ENCODE assay signal across 9 mouse cellular contexts in the genomic region with DNA sequence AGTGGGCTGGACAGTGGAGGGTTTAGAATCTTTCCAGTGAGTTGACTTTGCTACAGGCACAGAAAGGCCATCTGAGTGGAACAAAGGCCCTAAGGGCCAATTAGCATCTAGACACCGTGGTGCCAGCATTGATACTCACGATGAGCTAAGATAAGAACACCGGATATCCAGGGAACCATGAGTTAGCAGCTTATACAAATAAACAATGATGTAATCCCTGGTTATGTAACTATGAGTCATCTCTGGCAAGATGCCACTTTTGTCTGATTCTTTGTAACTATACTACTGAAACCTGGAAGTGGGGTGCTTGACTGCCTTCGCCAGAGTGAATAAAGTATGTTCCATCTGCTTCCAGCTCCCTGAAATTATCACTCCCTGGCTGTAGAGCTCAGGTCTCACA.
DNase-seq lines count a peak whose midpoint lies in the region; ATAC-seq and TF ChIP-seq lines count a peak whose summit lies in the region.
"Had no signal": no experiment of that assay in that cellular context is flagged by ENCODE, and none has a peak within 500 bp of the region (broad histone marks: within the 10 kb centered on the region; RNA-seq: fewer than 3 reads in every experiment).

No protein-coding gene starts in this region.

- H3K27ac ChIP-seq in small intestine, adult 2 months (ENCODE audit: insufficient read depth, low read depth, low read length): peak overlapping the region; percentile 40
- no peak overlapping the region for H3K27ac ChIP-seq in forebrain, embryonic 16.5 days (ENCODE audit: low read length)
- H3K27ac ChIP-seq: neural tube, embryonic 13.5 days had no signal

- no peak for TF ChIP-seq POLR2A in small intestine, adult 2 months (IDR thresholded peaks at IDR 0.05; ENCODE audit: low read depth, low read length)

- no peak overlapping the region for H3K4me2 ChIP-seq in forebrain, embryonic 16.5 days (ENCODE audit: low read length)
- H3K4me2 ChIP-seq: neural tube, embryonic 13.5 days had no signal

- no peak overlapping the region for H3K4me3 ChIP-seq in small intestine, adult 2 months (ENCODE audit: low read depth, low read length)
- H3K4me3 ChIP-seq in forebrain, embryonic 16.5 days (replicated peaks; ENCODE audit: low read length): no peak overlapping the region
- H3K4me3 ChIP-seq: neural tube, embryonic 13.5 days had no signal

- 25% methylated on average over 4 of the region's 4 CpGs for WGBS in small intestine, adult 2 months
- 15% methylated on average over 4 of the region's 4 CpGs for WGBS in forebrain, embryonic 16.5 days

- TF ChIP-seq CTCF in small intestine, adult 2 months (IDR thresholded peaks at IDR 0.05; ENCODE audit: extremely low read depth, insufficient read length, insufficient replicate concordance, low read depth, low read length): no peak

- DNase-seq in cerebellum, postnatal 4 days (ENCODE audit: low spot score in 2 of 2): no peak
- peak; percentile 11 for DNase-seq in retina, adult 2 months (ENCODE audit: low read depth, low spot score)
- no peak for DNase-seq in retina, embryonic 14.5 days (ENCODE audit: low spot score)
- DNase-seq in heart, adult 8-10 months (ENCODE audit: low spot score): peak; percentile 80
- peak; percentile 38 to 49 for DNase-seq in kidney, postnatal 25 days

- peak; percentile 80 for ATAC-seq in cerebellum, adult (ENCODE audit: insufficient number of reproducible peaks, low FRiP score, low TSS enrichment)
- no peak for ATAC-seq in forebrain, embryonic 16.5 days

- H3K9me3 ChIP-seq in forebrain, embryonic 16.5 days (ENCODE audit: control insufficient read depth, low read length): no peaks in the 10 kb centered on the region
- H3K9me3 ChIP-seq: neural tube, embryonic 13.5 days had no signal

- H3K27me3 ChIP-seq in small intestine, adult 2 months (ENCODE audit: control insufficient read depth, insufficient read depth, low read length): no peaks in the 10 kb centered on the region
- no peaks in the 10 kb centered on the region for H3K27me3 ChIP-seq in forebrain, embryonic 16.5 days (replicated peaks; ENCODE audit: control insufficient read depth, insufficient read depth, low read length)
- H3K27me3 ChIP-seq: neural tube, embryonic 13.5 days had no signal

- H3K36me3 ChIP-seq in small intestine, adult 2 months (ENCODE audit: control insufficient read depth, insufficient read depth, low read length): no peaks in the 10 kb centered on the region
- no peaks in the 10 kb centered on the region for H3K36me3 ChIP-seq in forebrain, embryonic 16.5 days (ENCODE audit: control insufficient read depth, insufficient read depth)
- H3K36me3 ChIP-seq: neural tube, embryonic 13.5 days had no signal

- no peak overlapping the region for H3K9ac ChIP-seq in forebrain, embryonic 16.5 days (replicated peaks; ENCODE audit: low read depth, low read length)
- H3K9ac ChIP-seq: neural tube, embryonic 13.5 days had no signal

- H3K4me1 ChIP-seq in small intestine, adult 2 months (ENCODE audit: control insufficient read depth, insufficient read depth, insufficient read length, low read length): peaks cover 6% of the 10 kb centered on the region; the same call in 1 of the 2 replicates
- H3K4me1 ChIP-seq in forebrain, embryonic 16.5 days (replicated peaks; ENCODE audit: control insufficient read depth, insufficient read depth, low read length): no peaks in the 10 kb centered on the region
- H3K4me1 ChIP-seq: neural tube, embryonic 13.5 days had no signal

Comparison
In these comparisons a context has a peak if more than half of its experiments do, and no peak if none do; other contexts are left out.
1. DNase-seq: peak in retina, adult 2 months (single experiment), heart, adult 8-10 months (single experiment) and kidney, postnatal 25 days (2 of 2); none in cerebellum, postnatal 4 days (0 of 2) and retina, embryonic 14.5 days (single experiment).